In the genomic region with DNA sequence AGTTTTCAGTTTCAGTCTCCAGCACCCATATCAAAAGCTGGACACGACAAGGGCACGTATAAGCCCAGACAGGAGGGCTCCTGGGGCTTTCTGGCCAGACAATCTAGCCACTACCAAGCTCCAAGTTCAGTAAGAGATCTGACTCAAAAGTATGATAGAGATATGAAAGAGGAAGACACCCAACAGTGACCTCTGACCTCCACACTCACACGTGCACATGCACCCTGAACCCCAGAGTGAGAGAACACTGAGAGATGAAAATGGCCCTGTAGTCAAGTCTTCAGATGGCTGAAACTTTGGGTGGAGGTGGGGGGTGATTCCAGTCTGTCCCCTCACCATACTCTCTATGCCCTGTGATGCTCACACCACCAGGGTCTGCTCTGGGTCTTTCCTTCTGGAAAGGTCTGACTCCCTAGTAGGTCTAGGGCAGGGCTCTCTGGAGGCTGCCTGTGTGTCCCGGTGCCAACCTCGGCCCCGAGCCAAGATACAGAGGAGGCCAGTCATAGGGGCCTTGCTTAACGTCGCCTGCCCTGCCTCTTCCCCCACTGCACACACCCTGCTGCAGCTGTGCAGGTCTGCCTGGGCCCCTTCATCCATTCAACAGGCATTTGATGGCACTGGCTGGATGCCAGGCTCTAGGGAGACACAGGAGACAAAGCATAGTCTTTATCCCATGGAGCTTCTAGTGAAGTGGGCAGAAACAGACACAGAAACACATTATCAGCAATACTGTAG, we compare ENCODE assay signal across 8 mouse cellular contexts. TPM values are rescaled to one million over a fixed set of nuclear protein-coding genes. Genes with fewer than 3 reads are reported as not detected.
DNase-seq lines count a peak whose midpoint lies in the region; ATAC-seq and TF ChIP-seq lines count a peak whose summit lies in the region.

No protein-coding gene starts in this region.

- ATAC-seq in cerebellum, adult (ENCODE audit: insufficient number of reproducible peaks, low FRiP score, low TSS enrichment) = no peak
- peak; percentile 84 for ATAC-seq in forebrain, embryonic 16.5 days
- ATAC-seq in megakaryocyte progenitor cell, adult 5-6 weeks (replicated peaks; ENCODE audit: poor library complexity) = peak; percentile 80

- no peaks in the 10 kb centered on the region for H3K9me3 ChIP-seq in forebrain, embryonic 16.5 days (ENCODE audit: control insufficient read depth, low read length)
- H3K9me3 ChIP-seq in hindbrain, embryonic 10.5 days = no peaks in the 10 kb centered on the region

- no peaks in the 10 kb centered on the region for H3K36me3 ChIP-seq in forebrain, embryonic 16.5 days (ENCODE audit: control insufficient read depth, insufficient read depth)
- H3K36me3 ChIP-seq in hindbrain, embryonic 10.5 days = peaks cover 17% of the 10 kb centered on the region

- 21% methylated on average over 8 of the region's 8 CpGs for WGBS in bone marrow, adult 2 months
- 26% methylated on average over 8 of the region's 8 CpGs for WGBS in forebrain, embryonic 16.5 days
- WGBS in hindbrain, embryonic 10.5 days = 83% methylated on average over 8 of the region's 8 CpGs

- H3K27ac ChIP-seq in bone marrow, adult 2 months (ENCODE audit: control insufficient read depth, insufficient read depth, low read depth, low read length, poor library complexity) = peak overlapping the region; percentile 54
- H3K27ac ChIP-seq in forebrain, embryonic 16.5 days (ENCODE audit: low read length) = peak overlapping the region; percentile 25
- 0 out of 2 replicates have a peak overlapping the region, but pooled peaks have one; percentile 40 for H3K27ac ChIP-seq in hindbrain, embryonic 10.5 days

- H3K4me2 ChIP-seq in forebrain, embryonic 16.5 days (ENCODE audit: low read length) = no peak overlapping the region

- peaks cover 22% of the 10 kb centered on the region for H3K4me1 ChIP-seq in bone marrow, adult 2 months (ENCODE audit: control insufficient read depth, insufficient read depth, low read length)
- peaks cover 41% of the 10 kb centered on the region for H3K4me1 ChIP-seq in forebrain, embryonic 16.5 days (replicated peaks; ENCODE audit: control insufficient read depth, insufficient read depth, low read length)
- H3K4me1 ChIP-seq in hindbrain, embryonic 10.5 days (replicated peaks) = peaks cover 55% of the 10 kb centered on the region

- no peak overlapping the region for H3K4me3 ChIP-seq in bone marrow, adult 2 months (replicated peaks; ENCODE audit: control insufficient read depth, low read depth, low read length)
- no peak overlapping the region for H3K4me3 ChIP-seq in forebrain, embryonic 16.5 days (replicated peaks; ENCODE audit: low read length)
- no peak overlapping the region for H3K4me3 ChIP-seq in hindbrain, embryonic 10.5 days

- TF ChIP-seq CTCF in bone marrow, adult 2 months (IDR thresholded peaks at IDR 0.05; ENCODE audit: control insufficient read depth, insufficient read depth, low read length) = no peak

- H3K27me3 ChIP-seq in forebrain, embryonic 16.5 days (replicated peaks; ENCODE audit: control insufficient read depth, insufficient read depth, low read length) = no peaks in the 10 kb centered on the region
- no peaks in the 10 kb centered on the region for H3K27me3 ChIP-seq in hindbrain, embryonic 10.5 days (ENCODE audit: insufficient read depth, poor library complexity, severe bottlenecking)

- TF ChIP-seq POLR2A in bone marrow, adult 2 months (IDR thresholded peaks at IDR 0.05; ENCODE audit: borderline replicate concordance, control insufficient read depth, low read depth, low read length) = no peak

- H3K9ac ChIP-seq in forebrain, embryonic 16.5 days (replicated peaks; ENCODE audit: low read depth, low read length) = 0 out of 2 replicates have a peak overlapping the region, but pooled peaks have one; percentile 1

- DNase-seq in cerebellum, adult 11 months = peak; percentile 52
- no peak for DNase-seq in hindbrain, embryonic 10.5 days (ENCODE audit: low spot score)
- peak; percentile 43 to 53 for DNase-seq in layer of hippocampus, postnatal 14 days (ENCODE audit: low spot score in 2 of 2)
- peak; percentile 86 for DNase-seq in urinary bladder, postnatal 14 days (ENCODE audit: low spot score)

RNA-seq across cellular contexts. Expression of a gene that starts 32.6 kb away (rescaled TPM):
- polyA plus RNA-seq in bone marrow, adult 2 months (2011; ENCODE audit: insufficient read depth, insufficient read length, low replicate concordance, missing spikeins) = 1.8 and 2.8 TPM in 2 replicates
- 5.3 and 7.2 TPM in 2 replicates for polyA plus RNA-seq in forebrain, embryonic 16.5 days (2015; fragmentation: Nextera tagmentation; extraction: Ambion mirVana)
- polyA plus RNA-seq in hindbrain, embryonic 10.5 days (2016; fragmentation: Nextera tagmentation; extraction: Ambion mirVana) = 3.1 and 3.6 TPM in 2 replicates
- 1 to 10 TPM; 3.3 to 4.5 TPM for total RNA-seq in layer of hippocampus, postnatal 14 days (2021)
- total RNA-seq in megakaryocyte progenitor cell, adult 5-6 weeks (2015) = 0.15 TPM in 2 replicates
- total RNA-seq in megakaryocyte progenitor cell, adult 5-6 weeks (2017) = 0.24 and 0.62 TPM in 2 replicates

RNA-seq across cellular contexts. Expression of a gene that starts 37.8 kb away (rescaled TPM):
- polyA plus RNA-seq in bone marrow, adult 2 months (2011; ENCODE audit: insufficient read depth, insufficient read length, low replicate concordance, missing spikeins) = 12.5 and 20.0 TPM in 2 replicates
- 3.8 and 4.4 TPM in 2 replicates for polyA plus RNA-seq in forebrain, embryonic 16.5 days (2015; fragmentation: Nextera tagmentation; extraction: Ambion mirVana)
- polyA plus RNA-seq in hindbrain, embryonic 10.5 days (2016; fragmentation: Nextera tagmentation; extraction: Ambion mirVana) = 6.5 and 8.2 TPM in 2 replicates
- total RNA-seq in layer of hippocampus, postnatal 14 days (2021) = 10 to 100 TPM; 17.0 to 18.1 TPM
- total RNA-seq in megakaryocyte progenitor cell, adult 5-6 weeks (2015) = 13.7 and 14.1 TPM in 2 replicates
- 11.5 and 15.2 TPM in 2 replicates for total RNA-seq in megakaryocyte progenitor cell, adult 5-6 weeks (2017)
